Mouse (Mus musculus): ENCODE data around the gene Efcab9. TPM values are rescaled to one million over a fixed set of nuclear protein-coding genes. Genes with fewer than 3 reads are reported as not detected.
"Not testable (repeated sequence)": the region's sequence is repeated elsewhere in the genome, so short reads cannot be mapped to it uniquely, and the experiment has no call there.

Gene Efcab9
- total and polyA plus RNA-seq, 2 experiments from 2014 or later, result 0.22 TPM; not detected in 1

DNA sequence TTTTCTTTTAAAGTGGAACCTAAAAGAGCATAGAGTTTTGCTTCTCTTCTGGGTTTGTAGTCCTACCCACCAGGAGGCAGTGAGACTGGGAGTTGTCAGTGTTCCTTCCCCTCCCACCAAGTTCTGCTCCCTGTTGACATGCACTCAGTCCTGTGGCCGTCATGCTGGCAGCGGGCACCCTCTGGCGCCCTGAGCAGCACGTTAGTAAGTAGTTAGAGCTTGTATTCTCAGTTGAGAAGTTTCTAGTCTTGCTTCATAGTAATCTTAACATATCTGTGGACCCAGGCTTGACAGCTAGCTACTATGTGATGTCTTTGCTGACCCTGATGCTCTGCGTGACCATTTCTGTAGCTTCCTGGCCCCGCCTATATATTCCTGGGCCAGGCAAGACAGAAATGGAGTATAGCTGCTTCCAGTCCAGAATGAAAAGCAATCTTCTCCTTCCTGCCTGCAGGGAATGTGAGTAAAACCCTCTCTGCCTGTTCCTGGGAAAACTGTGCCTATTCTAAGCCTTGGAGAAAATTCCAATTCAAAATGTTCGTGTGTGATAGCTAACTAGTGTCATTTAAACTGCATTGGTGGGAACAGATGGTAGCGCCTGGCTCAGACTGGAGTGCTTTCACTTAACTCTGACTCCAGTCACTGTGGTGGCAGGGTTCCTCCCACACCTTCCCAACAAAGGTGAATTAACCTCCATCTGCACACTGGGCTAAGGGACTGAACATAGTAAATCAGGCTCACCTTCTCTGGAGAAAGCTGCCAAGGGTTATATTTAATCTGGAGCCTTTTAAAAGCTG lies 14.8 kb downstream of the Efcab9 start:
- DNase-seq, result peak; percentile 57

DNA sequence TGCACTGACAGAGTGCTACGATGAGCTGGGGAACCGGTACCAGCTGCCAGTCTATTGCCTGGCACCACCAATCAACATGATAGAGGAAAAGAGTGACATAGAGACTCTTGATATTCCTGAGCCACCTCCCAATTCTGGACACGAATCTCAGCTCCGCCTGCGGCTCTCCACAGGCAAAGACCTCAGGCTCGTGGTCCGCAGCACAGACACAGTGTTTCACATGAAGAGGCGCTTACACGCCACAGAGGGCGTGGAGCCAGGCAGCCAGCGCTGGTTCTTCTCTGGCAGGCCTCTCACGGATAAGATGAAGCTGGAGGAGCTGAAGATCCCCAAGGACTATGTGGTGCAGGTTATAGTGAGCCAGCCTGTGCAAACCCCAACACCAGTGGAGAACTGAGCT lies 15.8 kb downstream of the Efcab9 start:
- Histone ChIP-seq H3K4me3 (ENCODE audit: low read depth, low read length) (no peak overlapping the region), H3K27me3 (ENCODE audit: insufficient read depth, low read length) (no peaks in the 10 kb centered on the region), H3K36me3 (ENCODE audit: insufficient read depth) (peaks cover 10% of the 10 kb centered on the region), H3K27ac (ENCODE audit: low read depth, low read length) (peak overlapping the region; percentile 55), H3K4me2 (ENCODE audit: low read depth) (no peak overlapping the region), H3K4me1 (ENCODE audit: insufficient read depth) (no peaks in the 10 kb centered on the region; the same call in 1 of the 2 replicates), H3K9me3 (ENCODE audit: low read length) (no peaks in the 10 kb centered on the region), H3K9ac (no peak overlapping the region)
- no peak for DNase-seq
- TF ChIP-seq CTCF (IDR thresholded peaks at IDR 0.05; ENCODE audit: low read depth), result no peak
- ATAC-seq, result no peak
- WGBS, result 72% methylated on average over 12 of the region's 12 CpGs

More for the DNA sequence above, 14.8 kb downstream of the Efcab9 start:
- peak overlapping the region; percentile 22; the same call in 1 of the 2 replicates for H3K9ac ChIP-seq
- ATAC-seq, result peak; percentile 80
- no peaks in the 10 kb centered on the region; the same call in 1 of the 2 replicates for H3K4me1 ChIP-seq (ENCODE audit: insufficient read depth)
- no peaks in the 10 kb centered on the region for H3K27me3 ChIP-seq (ENCODE audit: insufficient read depth, low read length)
- no peaks in the 10 kb centered on the region for H3K9me3 ChIP-seq (ENCODE audit: low read length)
- WGBS, result 71% methylated on average over 8 of the region's 8 CpGs
- TF ChIP-seq CTCF (IDR thresholded peaks at IDR 0.05; ENCODE audit: low read depth), result no peak
- H3K4me3 ChIP-seq (ENCODE audit: low read depth, low read length), result no peak overlapping the region
- peaks cover 10% of the 10 kb centered on the region for H3K36me3 ChIP-seq (ENCODE audit: insufficient read depth)
- no peak overlapping the region for H3K4me2 ChIP-seq (ENCODE audit: low read depth)
- H3K27ac ChIP-seq (ENCODE audit: low read depth, low read length), result peak overlapping the region; percentile 73; the same call in 1 of the 2 replicates

DNA sequence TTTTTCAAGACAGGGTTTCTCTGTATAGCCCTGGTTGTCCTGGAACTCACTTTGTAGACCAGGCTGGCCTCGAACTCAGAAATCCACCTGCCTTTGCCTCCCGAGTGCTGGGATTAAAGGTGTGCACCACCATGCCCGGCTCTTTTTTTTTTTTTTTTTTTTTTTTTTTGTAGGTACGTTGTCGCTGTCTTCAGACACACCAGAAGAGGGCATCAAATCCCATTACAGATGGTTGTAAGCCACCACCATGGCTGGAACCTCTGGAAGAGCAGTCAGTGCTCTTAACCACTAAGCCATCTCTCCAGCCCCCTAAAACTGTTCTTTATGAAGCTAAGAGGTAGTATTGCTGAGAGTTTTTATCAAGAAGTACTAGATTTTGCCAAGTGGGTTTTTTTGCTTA lies 17.0 kb downstream of the Efcab9 start:
- not testable (repeated sequence) for H3K4me3 ChIP-seq (ENCODE audit: low read depth, low read length); H3K4me1 ChIP-seq (ENCODE audit: insufficient read depth); H3K27ac ChIP-seq (ENCODE audit: low read depth, low read length); DNase-seq; H3K27me3 ChIP-seq (ENCODE audit: insufficient read depth, low read length); H3K9me3 ChIP-seq (ENCODE audit: low read length); ATAC-seq; H3K9ac ChIP-seq; H3K4me2 ChIP-seq (ENCODE audit: low read depth)
- peaks cover 10% of the 10 kb centered on the region for H3K36me3 ChIP-seq (ENCODE audit: insufficient read depth)
- 86% methylated on average over 5 of the region's 5 CpGs for WGBS

DNA sequence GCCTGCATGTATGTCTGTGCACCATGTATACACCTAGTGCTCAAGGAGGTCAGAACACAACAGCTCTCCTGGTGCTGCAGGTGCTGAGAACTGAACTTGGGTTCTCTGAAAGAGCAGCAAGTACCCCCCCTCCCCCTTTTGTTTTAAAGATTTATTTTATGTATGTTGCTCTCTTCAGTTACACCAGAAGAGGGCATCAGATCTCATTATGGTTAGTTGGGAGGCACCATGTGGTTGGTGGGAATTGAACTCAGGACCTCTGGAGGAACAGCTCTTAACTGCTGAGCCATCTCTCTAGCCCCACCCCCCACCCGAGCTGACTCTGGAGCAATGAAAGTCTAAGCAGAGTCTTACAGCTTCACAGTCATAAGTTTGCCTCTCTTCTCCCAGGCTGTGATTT lies 21.0 kb downstream of the Efcab9 start:
- Histone ChIP-seq H3K27me3 (ENCODE audit: insufficient read depth, low read length) (no peaks in the 10 kb centered on the region), H3K4me2 (ENCODE audit: low read depth) (no peak overlapping the region), H3K9ac (no peak overlapping the region), H3K27ac (ENCODE audit: low read depth, low read length) (no peak overlapping the region), H3K36me3 (ENCODE audit: insufficient read depth) (no peaks in the 10 kb centered on the region), H3K9me3 (ENCODE audit: low read length) (no peaks in the 10 kb centered on the region), H3K4me1 (ENCODE audit: insufficient read depth) (no peaks in the 10 kb centered on the region; the same call in 1 of the 2 replicates), H3K4me3 (ENCODE audit: low read depth, low read length) (no peak overlapping the region)
- WGBS, result 75% methylated on average over 1 of the region's 1 CpGs
- ATAC-seq, result no peak
- no peak for TF ChIP-seq CTCF (IDR thresholded peaks at IDR 0.05; ENCODE audit: low read depth)
- DNase-seq, result no peak

DNA sequence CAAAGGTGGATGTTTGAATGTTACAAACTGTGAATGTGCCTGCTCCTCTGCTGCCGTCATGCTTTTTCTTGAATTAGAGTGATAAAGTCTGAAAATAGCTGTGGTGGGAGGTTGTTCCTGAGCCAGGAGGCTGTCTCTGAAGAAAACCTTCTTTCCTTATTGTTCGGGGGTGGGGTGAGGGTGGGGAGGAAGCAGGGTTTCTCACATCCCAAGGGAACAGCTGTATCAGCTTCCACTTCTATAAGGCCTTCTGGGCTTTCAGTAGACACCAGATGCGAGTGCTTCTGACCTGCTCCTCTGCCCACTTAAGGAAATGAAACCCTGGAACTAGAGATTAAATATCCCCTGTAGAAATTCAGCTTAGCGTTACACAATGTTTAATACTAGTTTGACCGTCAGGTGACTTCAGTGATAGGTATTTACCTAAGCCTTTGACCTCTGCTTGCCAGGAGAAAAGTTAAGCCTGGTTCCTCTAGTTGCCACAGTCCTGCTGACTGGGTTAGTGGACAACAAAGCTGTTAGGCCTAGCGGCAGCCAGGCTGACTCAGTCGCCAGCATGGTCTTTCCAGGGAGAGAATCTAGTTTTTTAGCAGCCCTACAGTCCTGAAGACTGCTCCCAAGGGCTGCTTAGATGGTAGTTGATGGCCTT lies 26.7 kb downstream of the Efcab9 start:
- Histone ChIP-seq H3K36me3 (ENCODE audit: insufficient read depth) (no peaks in the 10 kb centered on the region), H3K4me2 (ENCODE audit: low read depth) (no peak overlapping the region), H3K9me3 (ENCODE audit: low read length) (no peaks in the 10 kb centered on the region), H3K4me1 (ENCODE audit: insufficient read depth) (no peaks in the 10 kb centered on the region), H3K4me3 (ENCODE audit: low read depth, low read length) (no peak overlapping the region), H3K27me3 (ENCODE audit: insufficient read depth, low read length) (no peaks in the 10 kb centered on the region), H3K27ac (ENCODE audit: low read depth, low read length) (no peak overlapping the region), H3K9ac (no peak overlapping the region)
- DNase-seq, result no peak
- 84% methylated on average over 7 of the region's 7 CpGs for WGBS
- no peak for ATAC-seq
- no peak for TF ChIP-seq CTCF (IDR thresholded peaks at IDR 0.05; ENCODE audit: low read depth)

DNA sequence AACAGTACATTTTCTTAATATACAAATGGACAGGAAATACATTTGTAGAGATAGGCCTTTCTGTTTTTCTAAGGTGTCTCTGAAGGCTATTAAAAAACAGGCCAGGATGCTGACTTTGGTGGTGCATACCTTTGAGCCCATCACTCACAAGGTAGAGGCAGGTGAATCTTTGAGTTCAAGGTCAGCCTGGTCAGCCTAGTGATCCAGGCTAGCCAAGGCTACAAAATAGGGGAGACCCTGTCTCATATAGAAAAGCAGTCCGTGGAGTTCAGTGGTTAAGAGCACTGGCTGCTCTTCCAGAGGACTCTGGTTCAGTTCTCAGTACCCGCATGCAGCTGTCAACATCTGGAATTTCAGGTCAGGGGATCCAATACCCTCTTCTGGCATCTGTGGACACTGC lies 28.2 kb downstream of the Efcab9 start:
- Histone ChIP-seq H3K36me3 (ENCODE audit: insufficient read depth) (no peaks in the 10 kb centered on the region), H3K27ac (ENCODE audit: low read depth, low read length) (no peak overlapping the region), H3K4me3 (ENCODE audit: low read depth, low read length) (no peak overlapping the region), H3K9ac (no peak overlapping the region), H3K4me2 (ENCODE audit: low read depth) (no peak overlapping the region), H3K9me3 (ENCODE audit: low read length) (no peaks in the 10 kb centered on the region), H3K27me3 (ENCODE audit: insufficient read depth, low read length) (no peaks in the 10 kb centered on the region), H3K4me1 (ENCODE audit: insufficient read depth) (no peaks in the 10 kb centered on the region)
- 91% methylated on average over 2 of the region's 2 CpGs for WGBS
- no peak for TF ChIP-seq CTCF (IDR thresholded peaks at IDR 0.05; ENCODE audit: low read depth)
- DNase-seq (no peak), ATAC-seq (no peak)

DNA sequence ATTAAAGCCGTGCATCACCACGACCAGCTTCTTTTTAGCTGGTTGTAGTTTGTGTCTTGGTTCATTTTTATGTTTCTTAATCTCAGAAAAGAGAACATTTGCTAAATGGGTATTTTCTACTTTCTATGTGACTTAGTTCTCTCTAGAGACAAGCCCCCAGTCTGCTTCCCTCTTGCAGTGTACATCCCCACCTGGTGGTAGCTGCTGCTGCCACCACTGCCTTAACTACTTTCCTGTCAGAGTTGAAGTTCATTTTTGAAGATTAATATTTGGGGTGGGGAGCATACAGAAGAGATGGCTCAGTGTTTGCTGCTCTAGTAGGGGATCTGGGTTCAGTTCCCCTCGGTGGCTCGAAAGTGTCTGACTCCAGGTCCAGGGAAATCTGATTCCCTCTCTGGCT lies 31.9 kb downstream of the Efcab9 start:
- H3K4me1 ChIP-seq (ENCODE audit: insufficient read depth), result no peaks in the 10 kb centered on the region
- H3K9ac ChIP-seq, result no peak overlapping the region
- H3K36me3 ChIP-seq (ENCODE audit: insufficient read depth), result no peaks in the 10 kb centered on the region
- peak; percentile 35; the same call in 1 of the 2 replicates for TF ChIP-seq CTCF (IDR thresholded peaks at IDR 0.05; ENCODE audit: low read depth)
- no peak overlapping the region for H3K4me3 ChIP-seq (ENCODE audit: low read depth, low read length)
- H3K27ac ChIP-seq (ENCODE audit: low read depth, low read length), result no peak overlapping the region
- 94% methylated on average over 4 of the region's 4 CpGs for WGBS
- no peaks in the 10 kb centered on the region for H3K27me3 ChIP-seq (ENCODE audit: insufficient read depth, low read length)
- no peaks in the 10 kb centered on the region for H3K9me3 ChIP-seq (ENCODE audit: low read length)
- H3K4me2 ChIP-seq (ENCODE audit: low read depth), result no peak overlapping the region
- ATAC-seq (no peak), DNase-seq (no peak)
